Mouse (Mus musculus) kidney, adult 18-20 months (tissue): ENCODE data around the gene Mrpl35.
A peak's percentile ranks its signal among the peaks of the same experiment; 100 is the strongest.
"Not testable (repeated sequence)": the region's sequence is repeated elsewhere in the genome, so short reads cannot be mapped to it uniquely, and the experiment has no call there.

Experiments used
- DNase-seq: peaks from one replicate; pipeline ENCODE4 v3.0.0; 2021

Mrpl35 gene

DNA sequence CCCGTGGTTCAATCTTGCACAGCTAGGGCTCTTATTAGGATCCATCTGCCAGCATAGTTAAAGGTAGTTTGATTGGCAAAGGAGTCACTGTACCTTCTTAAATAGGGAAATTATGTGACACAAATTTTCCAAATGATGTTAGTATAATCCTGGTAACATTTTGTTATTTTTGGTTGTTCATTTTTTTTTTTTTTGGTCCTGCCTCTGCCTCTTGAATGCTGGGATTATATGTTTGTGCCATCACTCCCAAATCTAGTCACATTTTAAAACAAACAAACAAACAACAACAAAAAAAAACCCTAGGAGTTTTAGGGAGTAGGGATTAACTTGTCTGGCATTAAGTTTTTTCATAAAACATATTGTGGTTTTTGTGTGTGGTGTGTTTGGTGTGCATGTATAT lies at the start of gene Mrpl35:
Mrpl35 (minus strand) TSS at position 101 of the 400 bp plus-strand sequence.
- DNase-seq: no peak

- DNase-seq: no peak
Measured at GRCm38 (mm10) chr6:71871396-71871795, 44.6 kb upstream of the Mrpl35 start.

- DNase-seq: no peak
Measured at GRCm38 (mm10) chr6:71868809-71869208, 42.0 kb upstream of the Mrpl35 start.

DNA sequence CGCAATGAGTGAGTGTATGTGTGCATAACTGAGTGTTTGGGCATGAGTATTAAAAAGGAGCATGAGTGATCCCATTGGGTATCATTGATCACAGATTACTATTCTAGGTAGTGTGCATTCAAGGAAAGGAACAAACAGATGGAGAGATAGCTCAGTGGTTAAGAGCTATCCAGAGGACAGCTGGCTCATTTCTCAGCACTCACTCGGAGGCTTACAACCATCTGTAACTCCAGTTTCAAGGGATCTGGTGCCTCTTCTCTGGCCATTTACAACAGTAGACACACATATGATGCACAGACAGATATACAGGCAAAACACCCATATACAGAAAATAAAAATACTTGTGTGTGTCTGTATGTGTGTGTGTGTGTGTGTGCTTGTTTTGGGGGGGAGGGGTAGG lies 41.0 kb upstream of the Mrpl35 start:
- DNase-seq: no peak

DNA sequence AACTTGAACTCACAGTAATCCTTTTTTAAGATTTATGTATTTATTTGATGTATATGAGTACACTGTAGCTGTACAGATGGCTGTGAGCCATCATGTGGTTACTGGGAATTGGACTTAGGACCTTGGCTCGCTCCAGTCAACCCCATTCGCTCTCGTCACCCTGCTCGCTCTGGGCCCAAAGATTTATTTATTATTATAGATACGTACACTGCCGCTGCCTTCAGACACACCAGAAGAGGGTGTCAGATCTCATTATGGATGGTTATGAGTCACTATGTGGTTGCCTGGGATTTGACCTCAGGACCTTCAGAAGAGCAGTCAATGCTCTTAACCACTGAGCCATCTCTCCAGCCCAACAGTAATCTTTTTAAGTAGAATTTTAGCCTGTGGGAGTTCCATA lies 20.1 kb upstream of the Mrpl35 start:
- not testable (repeated sequence) for DNase-seq

- DNase-seq: peak; percentile 10
Measured at GRCm38 (mm10) chr6:71840597-71841290, 14.0 kb upstream of the Mrpl35 start.

DNA sequence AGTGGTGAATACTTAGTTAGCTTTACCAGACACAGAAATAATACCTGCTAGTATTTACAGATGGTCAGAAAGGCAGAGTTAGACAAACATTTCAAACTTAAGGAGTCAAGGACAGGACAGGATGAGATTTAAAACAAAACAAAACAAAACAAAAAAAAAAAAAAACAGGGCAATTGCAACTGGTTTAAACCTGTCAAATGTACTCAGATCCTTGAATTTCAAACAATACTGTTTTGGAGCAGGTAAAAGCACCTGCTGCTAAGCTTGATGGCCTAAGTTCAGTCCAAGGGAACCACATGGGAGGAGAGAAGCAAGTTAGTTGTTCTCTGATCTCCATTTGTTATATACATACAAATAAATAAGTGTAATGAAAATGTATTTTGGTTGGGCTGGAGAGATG lies 13.0 kb upstream of the Mrpl35 start:
- DNase-seq: no peak

GRCm38 (mm10) chr6:71836811-71837210 lies 10.0 kb upstream of the Mrpl35 start:
- no peak for DNase-seq

DNA sequence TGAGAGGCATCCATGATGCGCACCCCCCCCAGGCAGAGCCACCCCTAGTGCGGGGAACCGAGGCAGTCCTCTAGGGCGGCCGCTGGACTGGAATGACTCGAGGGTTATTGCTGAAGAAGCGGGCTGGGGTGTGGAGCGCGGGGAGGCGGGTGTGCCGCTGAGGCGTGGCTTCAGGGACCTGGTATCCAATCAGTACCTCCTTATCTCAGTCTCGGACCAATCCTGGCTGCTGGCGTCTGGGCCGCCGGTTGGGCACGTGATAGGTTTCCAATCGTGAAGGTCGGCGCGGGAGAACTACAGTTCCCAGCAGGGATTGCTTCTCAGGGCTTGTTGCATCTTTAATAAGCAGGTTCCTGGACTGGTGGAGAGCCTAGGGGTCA lies 4.8 kb upstream of the Mrpl35 start:
- peak; percentile 94 for DNase-seq

DNA sequence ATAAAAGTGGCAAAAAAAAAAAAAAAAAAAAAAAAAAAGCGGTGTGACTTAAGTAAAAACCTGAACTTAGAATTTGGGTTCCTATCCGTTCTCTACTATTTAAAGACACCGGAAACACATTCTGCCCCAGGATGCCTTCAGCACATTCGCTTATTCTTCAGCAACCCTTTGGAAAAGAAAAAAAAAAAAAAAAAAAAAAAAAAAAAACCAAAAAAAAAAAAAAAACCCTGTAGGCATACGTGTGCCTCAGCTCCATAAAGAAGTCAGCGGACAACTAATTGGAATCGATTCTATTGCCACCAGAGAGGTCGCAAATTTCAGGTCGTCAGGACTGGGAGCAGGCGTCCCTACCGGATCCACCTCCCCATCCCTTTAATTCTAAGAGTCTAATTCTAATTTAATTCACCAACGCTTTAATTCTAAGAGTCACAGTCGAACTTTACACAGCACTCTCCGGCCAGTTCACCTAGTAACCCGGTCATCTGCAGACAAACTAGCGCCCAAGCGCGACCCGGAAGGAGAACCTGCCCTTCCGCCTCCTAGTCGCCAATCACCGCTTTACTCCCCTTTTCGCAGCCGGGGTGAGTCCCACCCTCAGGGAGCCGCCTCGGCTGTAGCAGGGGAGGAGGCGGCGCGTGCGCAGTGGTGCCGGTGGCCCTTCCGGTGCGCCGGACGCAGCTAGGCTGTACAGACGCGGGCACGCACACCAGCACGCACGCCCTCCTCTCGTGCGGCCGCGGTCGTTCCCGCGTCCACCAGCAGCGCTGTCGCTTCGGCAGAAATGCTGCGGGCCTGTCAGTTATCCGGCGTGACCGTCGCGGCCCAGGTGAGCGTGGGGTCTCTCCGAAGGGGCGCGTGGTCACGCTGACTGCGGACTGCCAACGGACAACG lies 4.2 kb upstream of the Mrpl35 start, which contains the start of gene Immt:
Immt (plus strand) TSS at position 642 of the 891 bp plus-strand sequence.
- peak; percentile 94 for DNase-seq

DNA sequence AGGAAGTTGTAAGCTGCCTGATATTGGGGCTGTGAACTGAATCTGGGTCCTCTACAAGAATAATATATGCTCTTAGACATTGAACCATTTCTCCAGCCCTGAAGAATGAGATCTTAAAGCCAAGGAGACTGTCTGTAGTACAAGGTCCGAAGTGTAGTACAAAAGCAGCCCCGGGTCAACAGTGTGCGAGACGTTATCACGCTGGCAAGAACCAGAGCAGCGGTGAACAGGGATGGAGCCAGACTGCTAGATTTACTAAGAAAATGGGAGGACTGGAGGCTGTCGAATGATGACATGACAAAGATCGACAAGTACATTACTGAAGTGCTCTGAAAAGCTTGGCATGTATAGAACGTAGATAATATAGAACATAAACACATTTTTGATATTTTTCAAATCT lies 3.0 kb upstream of the Mrpl35 start:
- no peak for DNase-seq

DNA sequence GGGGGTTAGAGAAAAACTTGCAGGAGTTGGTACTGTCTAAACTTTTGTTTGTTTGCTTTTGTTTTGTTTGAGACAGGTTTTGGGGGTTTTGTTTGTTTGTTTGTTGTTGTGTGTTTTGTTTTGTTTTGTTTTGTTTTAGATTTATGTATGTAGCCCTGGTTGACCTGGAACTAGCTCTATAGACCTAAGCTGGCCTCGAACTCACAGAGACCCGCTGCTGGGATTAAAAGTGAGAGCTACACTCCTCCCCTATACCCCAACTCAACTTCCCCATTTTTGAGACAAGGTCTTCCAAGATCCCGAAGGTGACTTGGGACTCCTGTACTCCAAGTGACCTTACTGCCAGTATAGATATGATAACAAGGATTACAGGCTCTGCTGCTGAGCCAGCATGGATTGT lies 2.8 kb downstream of the Mrpl35 start:
- no peak for DNase-seq

GRCm38 (mm10) chr6:71823488-71823887 lies 3.3 kb downstream of the Mrpl35 start:
- DNase-seq: peak; percentile 97

DNA sequence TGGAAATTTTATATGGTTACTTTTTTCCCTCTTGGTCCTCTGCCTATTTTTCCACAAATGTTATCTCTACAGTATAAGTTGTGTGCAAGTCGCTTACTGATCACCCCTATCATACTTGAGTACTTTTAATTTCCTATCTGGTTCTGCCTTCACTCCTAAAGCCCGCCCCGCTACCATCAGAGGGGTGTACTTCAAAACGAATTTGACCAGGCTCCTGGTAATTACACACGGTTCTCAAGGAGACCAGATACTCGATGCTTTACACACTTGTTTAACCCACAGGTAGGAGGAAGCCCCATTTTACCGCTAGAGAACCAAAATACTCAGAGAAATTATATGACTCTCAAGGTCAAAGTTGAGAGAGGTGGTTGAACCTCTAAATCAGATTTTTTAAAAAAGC lies 3.7 kb downstream of the Mrpl35 start:
- no peak for DNase-seq

DNA sequence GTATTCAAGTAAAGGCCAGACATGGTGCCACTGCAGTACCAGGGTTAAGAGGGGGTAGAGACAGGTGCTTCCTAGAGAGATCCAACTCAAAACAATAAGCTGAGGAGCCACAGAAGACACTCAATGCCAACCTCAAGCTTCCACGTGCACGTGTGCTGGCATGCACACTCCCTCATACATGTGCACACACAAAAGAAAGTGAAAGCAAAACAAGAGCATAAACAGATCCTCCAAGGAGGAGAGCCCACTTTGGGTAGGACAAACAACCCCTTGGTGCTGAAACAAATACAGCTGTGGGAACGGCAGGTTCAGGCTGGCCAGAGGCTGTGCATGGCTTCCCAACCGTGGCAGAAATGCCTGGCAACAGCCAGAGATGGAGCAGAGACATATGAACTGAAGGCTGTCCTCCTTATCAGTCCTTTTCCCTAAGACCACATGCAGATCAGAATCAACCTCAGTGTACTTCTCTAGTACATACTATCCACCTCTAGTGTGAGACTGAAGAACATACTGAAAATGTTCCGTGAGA lies 6.9 kb downstream of the Mrpl35 start:
- DNase-seq: peak; percentile 49

GRCm38 (mm10) chr6:71812820-71813219 lies 13.9 kb downstream of the Mrpl35 start:
- no peak for DNase-seq

- DNase-seq: no peak
Measured at GRCm38 (mm10) chr6:71809890-71810289, 16.9 kb downstream of the Mrpl35 start.

DNA sequence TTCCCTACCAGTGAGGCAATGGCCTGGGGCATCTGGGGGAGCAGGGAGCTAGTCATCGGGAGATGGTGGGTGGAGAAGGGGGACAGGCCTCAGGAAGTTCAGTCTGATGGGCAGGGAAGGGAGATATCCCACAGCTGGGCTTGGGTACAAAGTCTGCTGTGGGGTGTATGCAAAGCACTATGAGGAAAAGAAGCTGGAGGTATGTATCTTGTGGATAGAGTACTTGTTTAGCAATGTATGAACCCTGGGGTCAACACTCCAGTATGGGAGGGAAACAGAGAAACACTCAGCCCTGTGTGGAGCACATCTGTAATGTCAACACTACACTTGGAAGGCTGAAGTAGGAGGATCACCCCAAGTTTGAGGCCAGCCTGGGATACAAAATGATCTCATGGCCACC lies 20.1 kb downstream of the Mrpl35 start:
- DNase-seq: no peak

DNA sequence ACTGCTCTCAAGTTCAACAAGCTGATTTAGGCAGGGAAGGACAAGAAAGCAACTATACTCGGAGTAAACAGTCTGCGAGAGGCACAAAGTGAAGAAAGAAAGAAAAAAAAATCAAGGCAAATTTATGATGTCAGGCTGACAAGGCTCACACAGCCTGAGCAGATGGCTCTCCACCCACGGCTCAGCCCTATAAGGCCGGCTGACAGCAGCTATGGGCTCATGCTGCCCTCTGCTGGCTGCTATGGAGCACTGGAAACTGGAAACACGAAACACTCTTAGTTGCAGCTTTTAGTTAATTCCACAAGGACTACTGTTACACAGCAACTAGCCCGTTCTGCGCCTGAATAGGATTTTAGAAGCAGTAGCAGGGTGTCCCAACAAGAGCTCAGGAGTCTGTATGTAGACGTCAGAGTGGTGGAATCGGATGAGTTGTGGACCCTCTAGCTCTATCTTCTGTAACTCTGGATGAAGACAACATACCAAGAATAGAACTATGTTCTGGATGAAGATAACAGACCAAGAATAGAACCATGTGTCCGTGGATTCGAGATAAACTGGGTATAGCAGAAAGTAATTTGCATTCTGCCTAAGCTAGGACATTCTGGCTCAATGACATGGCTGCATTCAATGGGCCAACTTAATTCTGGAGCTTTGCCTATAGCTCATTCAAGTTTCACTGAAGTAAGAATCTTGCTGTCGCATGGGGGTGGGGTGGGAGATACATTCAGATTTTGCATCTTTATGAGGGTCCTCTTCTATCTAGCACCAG lies 22.5 kb downstream of the Mrpl35 start:
- DNase-seq: peak; percentile 61

- no peak for DNase-seq
Measured at GRCm38 (mm10) chr6:71803609-71804008, 23.2 kb downstream of the Mrpl35 start.

DNA sequence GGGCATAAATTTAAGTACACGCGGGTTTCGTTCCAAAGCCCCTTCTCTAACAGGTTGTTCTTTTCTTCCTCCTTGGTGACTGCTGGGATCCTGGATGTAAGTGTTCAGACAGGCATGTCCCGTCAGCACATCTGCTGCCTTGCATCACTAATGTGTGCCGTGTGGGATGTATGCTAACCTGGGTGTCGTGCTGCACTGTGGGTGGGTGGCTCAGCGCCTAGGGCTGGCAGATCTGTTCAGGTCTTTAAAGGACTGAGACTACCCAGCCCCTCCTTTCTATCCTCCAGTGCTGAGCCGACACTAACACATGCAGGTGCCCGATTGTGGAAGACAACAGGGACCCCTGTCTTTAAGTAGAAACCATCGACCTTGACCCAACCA lies 25.1 kb downstream of the Mrpl35 start:
- DNase-seq: no peak

DNA sequence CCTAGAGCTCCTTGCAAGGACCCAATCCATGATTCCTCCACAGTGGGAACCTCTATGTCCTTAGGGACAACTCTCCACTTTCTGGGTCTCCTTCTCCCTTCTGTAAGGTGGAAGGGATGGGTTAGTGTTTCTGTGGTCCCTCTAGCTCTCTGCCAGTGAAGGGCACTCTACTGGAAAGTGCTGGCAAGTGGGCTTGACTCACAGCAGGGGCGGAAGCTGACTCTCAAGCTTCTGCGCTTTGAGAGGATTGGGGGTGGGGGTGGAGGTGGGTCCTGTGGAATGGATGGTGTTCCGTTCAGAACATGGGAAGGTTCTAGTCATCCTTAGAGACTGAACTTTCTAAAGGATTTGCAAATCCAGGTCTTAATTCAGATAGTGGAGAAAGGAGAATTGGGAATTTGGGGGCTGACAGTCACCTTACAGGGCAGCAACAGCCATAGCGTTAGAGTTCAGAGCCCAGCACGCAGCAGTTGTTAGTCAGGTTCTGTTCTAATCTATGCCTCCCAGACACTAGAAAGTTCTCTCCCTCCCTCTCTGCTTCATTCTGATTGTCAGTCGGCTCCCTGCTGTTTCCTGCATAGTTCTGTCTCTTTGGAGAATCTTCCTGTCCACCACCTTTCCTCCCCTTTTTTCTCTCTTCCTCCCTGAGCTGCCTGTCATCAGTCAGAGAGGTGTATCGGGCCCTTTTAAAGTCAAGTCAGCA lies 25.6 kb downstream of the Mrpl35 start:
- no peak for DNase-seq

GRCm38 (mm10) chr6:71799391-71799790 lies 27.4 kb downstream of the Mrpl35 start:
- no peak for DNase-seq
